Mouse (Mus musculus): Measurements from ENCODE around the gene 2610528A11Rik. TPM values are rescaled to one million over a fixed set of nuclear protein-coding genes. Genes with fewer than 3 reads are reported as not detected.

The 2610528A11Rik gene
- polyA plus RNA-seq, 1 experiment: 3.9 TPM

DNA sequence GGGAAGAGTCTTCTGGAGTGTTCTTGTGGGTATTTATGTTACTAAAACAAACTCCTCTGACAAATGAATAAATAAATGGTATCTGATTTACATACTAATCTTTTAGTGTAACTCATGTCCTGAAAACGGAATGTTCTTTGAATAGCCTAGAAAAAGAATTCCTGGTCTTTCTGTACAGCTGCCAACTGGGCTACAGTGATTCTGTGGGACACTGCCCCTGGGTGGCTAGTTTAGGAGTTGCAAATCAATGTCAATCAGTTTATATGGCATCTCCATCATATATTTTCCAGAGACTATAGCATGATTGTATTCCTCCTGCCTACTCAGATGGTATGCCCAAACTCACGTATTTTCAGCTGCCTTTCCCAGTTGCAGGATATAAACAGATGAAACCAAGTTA is 49.0 kb downstream of the 2610528A11Rik start:
- TF ChIP-seq POLR2A (IDR thresholded peaks at IDR 0.05; ENCODE audit: low read depth, low read length) (no peak), CTCF (IDR thresholded peaks at IDR 0.05; ENCODE audit: extremely low read depth, insufficient read depth, insufficient read length, insufficient replicate concordance) (no peak)
- no peaks in the 10 kb centered on the region for H3K36me3 ChIP-seq (ENCODE audit: control insufficient read depth, insufficient read depth, low read length)
- DNase-seq (ENCODE audit: low read depth in 1 of 2, low spot score in 2 of 2): no peak
- no peak overlapping the region for H3K4me3 ChIP-seq (ENCODE audit: extremely low read depth, insufficient read depth, insufficient read length)
- no peaks in the 10 kb centered on the region for H3K27me3 ChIP-seq (ENCODE audit: control insufficient read depth, insufficient read depth, low read length)
- H3K4me1 ChIP-seq (ENCODE audit: control insufficient read depth, insufficient read depth, insufficient read length): no peaks in the 10 kb centered on the region
- 66% methylated on average over 2 of the region's 2 CpGs for WGBS
- no peak overlapping the region for H3K27ac ChIP-seq (ENCODE audit: insufficient read depth, low read length)

Other genes with a start within 250 kb of the 2610528A11Rik start
- gene Ccser2, start 145.2 kb downstream of the 2610528A11Rik start, polyA plus RNA-seq (2012; rRNA removed): 5.9 and 6.4 TPM in 2 replicates
- 0.85 and 1.2 TPM in 2 replicates for gene Rgr, start 65.1 kb downstream of the 2610528A11Rik start, polyA plus RNA-seq (2012; rRNA removed)
- gene Lrit1, start 59.2 kb downstream of the 2610528A11Rik start, polyA plus RNA-seq (2012; rRNA removed): 0.02 and 0.04 TPM in 2 replicates
- gene Lrit2, start 46.1 kb downstream of the 2610528A11Rik start, polyA plus RNA-seq (2012; rRNA removed): not detected in 2 replicates
- 0.55 and 0.60 TPM in 2 replicates for gene Cdhr1, start 15.7 kb downstream of the 2610528A11Rik start, polyA plus RNA-seq (2012; rRNA removed)
- 58.1 and 60.0 TPM in 2 replicates for gene Ghitm, start 21.2 kb upstream of the 2610528A11Rik start, polyA plus RNA-seq (2012; rRNA removed)